Mouse (Mus musculus) lung, embryonic 16.5 days (tissue): ENCODE data around the gene Carhsp1. TPM values are rescaled to one million over a fixed set of nuclear protein-coding genes. Genes with fewer than 3 reads are reported as not detected.

Experiments
- ATAC-seq: fragments of 200-750 bp; cut with Nextera tagmentation; 2 replicates; pipeline ENCODE4 v1.8.0; 2017; ENCODE audit warnings: low read depth, mild to moderate bottlenecking, moderate library complexity
- H3K27ac ChIP-seq: fragments of 300-500 bp; sonication (generic); 2 replicates; pipeline ENCODE4 v1.5.1; 2014; ENCODE audit warnings: mild to moderate bottlenecking, control low read depth, low read length
- H3K27me3 ChIP-seq: fragments of 300-500 bp; sonication (generic); 2 replicates; pipeline ENCODE4 v1.6.1; 2014; ENCODE audit warnings: low read depth, low read length, mixed read lengths; ENCODE audit not compliant: control insufficient read depth, insufficient read depth
- H3K36me3 ChIP-seq: fragments of 300-500 bp; sonication (generic); 2 replicates; pipeline ENCODE4 v1.6.1; 2014; ENCODE audit warnings: low read length; ENCODE audit not compliant: control insufficient read depth, insufficient read depth
- H3K4me1 ChIP-seq: fragments of 300-500 bp; sonication (generic); replicated peaks from 2 replicates; pipeline ENCODE4 v1.6.1; 2014; ENCODE audit warnings: low read length, mixed read lengths; ENCODE audit not compliant: control insufficient read depth, insufficient read depth
- H3K4me2 ChIP-seq: fragments of 300-500 bp; sonication (generic); 2 replicates; pipeline ENCODE4 v1.6.1; 2014; ENCODE audit warnings: low read depth, low read length, control low read depth
- H3K4me3 ChIP-seq: fragments of 300-500 bp; sonication (generic); 2 replicates; pipeline ENCODE4 v1.5.1; 2014; ENCODE audit warnings: mild to moderate bottlenecking, low read length, control low read depth
- H3K9ac ChIP-seq: fragments of 300-500 bp; sonication (generic); 2 replicates; pipeline ENCODE4 v1.6.1; 2014; ENCODE audit warnings: low read length, control low read depth
- H3K9me3 ChIP-seq: fragments of 300-500 bp; sonication (generic); 2 replicates; pipeline ENCODE4 v1.6.1; 2016; ENCODE audit warnings: low read length; ENCODE audit not compliant: control insufficient read depth
- WGBS: fragments of 180-500 bp; shearing (Covaris S2); extraction: QIAGEN DNeasy Blood & Tissue Kit; methylation state at CpG from one replicate; pipeline ENCODE4 v1.1.7; 2014; 5-methylcytosine and 5-hydroxymethylcytosine counted together
- polyA plus RNA-seq: library from polyadenylated mRNA; unstranded; fragments of >200 nt; fragmentation: Nextera tagmentation; extraction: Ambion mirVana; gene quantifications from 2 replicates; pipeline ENCODE4 v1.2.1, GENCODE M21; 2015

The Carhsp1 gene
- polyA plus RNA-seq, 1 experiment from 2014 or later = 96.4 TPM

DNA sequence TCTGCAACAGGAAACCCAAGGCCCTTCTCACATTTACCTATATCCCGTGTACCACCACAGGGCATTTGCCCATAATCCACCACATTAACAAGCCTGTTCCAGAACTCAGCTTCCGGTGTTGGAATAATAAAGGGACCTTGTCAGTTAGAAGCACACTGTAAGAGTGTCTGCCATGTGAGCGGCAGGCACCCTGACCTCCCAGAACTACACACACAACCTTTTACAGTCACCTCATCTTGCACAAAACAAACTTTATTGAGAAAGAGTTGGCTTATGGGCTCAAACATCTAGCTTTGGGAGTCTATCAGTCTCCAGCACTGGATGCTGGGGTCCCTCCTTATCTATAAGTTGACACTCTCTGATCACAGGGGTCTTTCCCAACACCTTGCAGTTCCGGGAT is 13.6 kb downstream of the Carhsp1 start:
- Histone ChIP-seq H3K9ac (no peak overlapping the region), H3K4me3 (no peak overlapping the region), H3K36me3 (peaks cover 18% of the 10 kb centered on the region), H3K27ac (no peak overlapping the region), H3K27me3 (no peaks in the 10 kb centered on the region), H3K9me3 (no peaks in the 10 kb centered on the region), H3K4me2 (no peak overlapping the region), H3K4me1 (no peaks in the 10 kb centered on the region)
- 71% methylated on average over 4 of the region's 4 CpGs for WGBS
- no peak for ATAC-seq

GRCm38 (mm10) chr16:8656256-8656655 is 15.7 kb downstream of the Carhsp1 start:
- no peak for ATAC-seq

GRCm38 (mm10) chr16:8655599-8655998 is 16.4 kb downstream of the Carhsp1 start:
- Histone ChIP-seq H3K36me3 (peaks cover 24% of the 10 kb centered on the region), H3K4me3 (no peak overlapping the region), H3K27me3 (no peaks in the 10 kb centered on the region), H3K4me1 (no peaks in the 10 kb centered on the region), H3K4me2 (no peak overlapping the region), H3K9ac (no peak overlapping the region), H3K9me3 (no peaks in the 10 kb centered on the region), H3K27ac (no peak overlapping the region)
- ATAC-seq = no peak
- WGBS = 70% methylated on average over 9 of the region's 9 CpGs

More at GRCm38 (mm10) chr16:8656256-8656655, 15.7 kb downstream of the Carhsp1 start:
- Histone ChIP-seq H3K36me3 (peaks cover 22% of the 10 kb centered on the region), H3K4me3 (no peak overlapping the region), H3K27me3 (no peaks in the 10 kb centered on the region), H3K4me1 (no peaks in the 10 kb centered on the region), H3K9ac (no peak overlapping the region), H3K4me2 (no peak overlapping the region), H3K27ac (no peak overlapping the region), H3K9me3 (no peaks in the 10 kb centered on the region)
- 76% methylated on average over 2 of the region's 2 CpGs for WGBS

DNA sequence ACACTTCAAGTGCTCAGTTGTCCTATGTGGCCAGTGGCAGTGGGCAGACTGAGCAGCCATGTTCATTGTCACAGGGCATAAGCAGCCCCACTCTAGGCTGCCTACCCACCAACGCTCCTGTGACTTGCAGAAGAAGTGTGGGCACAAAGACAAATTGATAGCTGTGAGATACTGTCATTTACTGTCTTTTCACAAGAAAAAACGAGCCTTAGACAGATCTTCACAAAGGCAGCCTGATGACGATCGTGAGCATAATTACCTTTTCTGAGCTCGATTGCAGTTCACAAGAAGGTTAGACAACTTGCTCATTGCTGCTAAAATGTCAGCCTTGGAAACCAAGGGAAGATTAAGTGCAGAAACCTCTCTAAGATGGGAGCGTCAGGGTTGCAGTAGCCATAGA is 16.8 kb downstream of the Carhsp1 start:
- no peaks in the 10 kb centered on the region for H3K9me3 ChIP-seq
- no peaks in the 10 kb centered on the region for H3K27me3 ChIP-seq
- peaks cover 26% of the 10 kb centered on the region for H3K36me3 ChIP-seq
- H3K4me1 ChIP-seq = no peaks in the 10 kb centered on the region
- no peak overlapping the region for H3K9ac ChIP-seq
- no peak for ATAC-seq
- H3K27ac ChIP-seq = no peak overlapping the region
- WGBS = 80% methylated on average over 6 of the region's 6 CpGs
- no peak overlapping the region for H3K4me3 ChIP-seq
- H3K4me2 ChIP-seq = no peak overlapping the region

DNA sequence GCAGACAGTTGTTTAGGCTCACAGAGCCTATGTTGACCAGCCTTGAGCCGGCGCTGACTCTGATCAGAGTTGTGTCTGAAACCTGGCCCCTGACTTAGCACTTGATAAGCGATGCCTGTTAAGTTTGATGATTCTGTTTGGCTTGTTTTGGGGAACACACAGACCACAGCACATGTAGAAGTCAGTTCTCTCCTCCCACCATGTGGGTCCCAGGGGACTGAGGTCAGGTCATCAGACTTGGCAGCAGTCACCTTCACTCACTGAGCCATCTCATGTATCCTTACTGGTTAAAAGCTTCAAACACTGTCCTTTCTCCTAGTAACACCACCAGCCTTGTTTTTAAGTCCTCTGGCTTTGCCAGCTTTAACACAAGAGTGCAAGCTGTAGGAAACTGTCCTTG is 21.9 kb downstream of the Carhsp1 start:
- Histone ChIP-seq H3K27ac (no peak overlapping the region), H3K4me1 (no peaks in the 10 kb centered on the region), H3K4me3 (no peak overlapping the region), H3K9ac (no peak overlapping the region), H3K9me3 (no peaks in the 10 kb centered on the region), H3K36me3 (peaks cover 28% of the 10 kb centered on the region), H3K27me3 (no peaks in the 10 kb centered on the region), H3K4me2 (no peak overlapping the region)
- WGBS = 96% methylated on average over 3 of the region's 3 CpGs
- no peak for ATAC-seq

- Histone ChIP-seq H3K9me3 (no peaks in the 10 kb centered on the region), H3K36me3 (peaks cover 32% of the 10 kb centered on the region), H3K27ac (no peak overlapping the region), H3K27me3 (no peaks in the 10 kb centered on the region), H3K4me2 (no peak overlapping the region), H3K9ac (no peak overlapping the region), H3K4me3 (no peak overlapping the region), H3K4me1 (no peaks in the 10 kb centered on the region)
- 75% methylated on average over 6 of the region's 6 CpGs for WGBS
- ATAC-seq = no peak
Observed at GRCm38 (mm10) chr16:8645546-8645945, 26.4 kb downstream of the Carhsp1 start.

DNA sequence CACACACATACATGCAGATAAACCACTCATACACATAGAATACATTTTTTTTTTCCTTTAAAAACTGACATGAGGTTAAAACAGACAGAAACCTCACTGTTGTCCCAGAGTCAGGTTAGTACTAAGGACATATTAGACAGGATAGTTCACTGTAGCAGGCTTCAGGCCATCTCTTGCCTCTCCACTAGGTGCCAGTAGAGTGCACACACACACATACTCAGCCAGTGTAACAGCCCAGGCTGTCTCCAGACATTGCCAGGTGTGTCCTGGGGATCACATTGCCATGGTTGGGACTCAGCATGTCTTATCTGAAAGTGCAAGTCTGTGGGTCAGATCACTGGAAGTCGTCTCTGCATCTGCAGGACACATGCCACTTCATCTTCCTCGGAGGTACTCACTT is 28.1 kb downstream of the Carhsp1 start:
- Histone ChIP-seq H3K27ac (no peak overlapping the region), H3K4me3 (no peak overlapping the region), H3K9ac (no peak overlapping the region), H3K4me2 (no peak overlapping the region), H3K9me3 (no peaks in the 10 kb centered on the region), H3K36me3 (peaks cover 25% of the 10 kb centered on the region), H3K4me1 (no peaks in the 10 kb centered on the region), H3K27me3 (no peaks in the 10 kb centered on the region)
- ATAC-seq = peak; percentile 74
- WGBS = 53% methylated on average over 2 of the region's 2 CpGs

GRCm38 (mm10) chr16:8639466-8640191 is 32.3 kb downstream of the Carhsp1 start:
- H3K4me3 ChIP-seq = no peak overlapping the region
- 69% methylated on average over 11 of the region's 11 CpGs for WGBS
- H3K4me2 ChIP-seq = no peak overlapping the region
- H3K4me1 ChIP-seq = peaks cover 13% of the 10 kb centered on the region
- peaks cover 21% of the 10 kb centered on the region for H3K36me3 ChIP-seq
- ATAC-seq = no peak
- H3K27ac ChIP-seq = no peak overlapping the region
- H3K27me3 ChIP-seq = no peaks in the 10 kb centered on the region
- no peak overlapping the region for H3K9ac ChIP-seq
- H3K9me3 ChIP-seq = no peaks in the 10 kb centered on the region

- Histone ChIP-seq H3K36me3 (peaks cover 14% of the 10 kb centered on the region), H3K4me2 (peak overlapping the region; percentile 89), H3K27me3 (no peaks in the 10 kb centered on the region), H3K9me3 (no peaks in the 10 kb centered on the region), H3K4me1 (peaks cover 13% of the 10 kb centered on the region), H3K4me3 (peak overlapping the region; percentile 93), H3K9ac (peak overlapping the region; percentile 93), H3K27ac (peak overlapping the region; percentile 62)
- 24% methylated on average over 7 of the region's 7 CpGs for WGBS
- ATAC-seq = no peak
Observed at GRCm38 (mm10) chr16:8638131-8638530, 33.8 kb downstream of the Carhsp1 start.
